Mouse (Mus musculus) testis, adult 2 months (tissue): ENCODE results near the gene Fryl. TPM values are rescaled to one million over a fixed set of nuclear protein-coding genes. Genes with fewer than 3 reads are reported as not detected.

Experiments used
- H3K27ac ChIP-seq: fragments of 200-500 bp; 2 replicates; pipeline ENCODE4 v1.5.1; 2012; ENCODE audit warnings: low read depth, low read length; ENCODE audit not compliant: control insufficient read depth, insufficient read depth
- H3K27me3 ChIP-seq: fragments of 200-500 bp; 2 replicates; pipeline ENCODE4 v1.6.1; 2012; ENCODE audit warnings: mild to moderate bottlenecking, low read length, moderate library complexity; ENCODE audit not compliant: control insufficient read depth, insufficient read depth
- H3K36me3 ChIP-seq: fragments of 200-500 bp; 2 replicates; pipeline ENCODE4 v1.6.1; 2012; ENCODE audit warnings: mild to moderate bottlenecking, low read length; ENCODE audit not compliant: control insufficient read depth, insufficient read depth
- H3K4me1 ChIP-seq: fragments of 200-500 bp; 2 replicates; pipeline ENCODE4 v1.6.1; 2012; ENCODE audit warnings: low read length; ENCODE audit not compliant: control insufficient read depth, insufficient read depth
- H3K4me3 ChIP-seq: fragments of 200-500 bp; 2 replicates; pipeline ENCODE4 v1.5.1; 2012; ENCODE audit warnings: low read depth, mild to moderate bottlenecking, low read length, moderate library complexity, mixed read lengths; ENCODE audit not compliant: control insufficient read depth
- CTCF ChIP-seq: fragments of 200-500 bp; IDR thresholded peaks from 2 replicates; pipeline ENCODE4 v1.5.1; 2012; ENCODE audit warnings: low read depth, mild to moderate bottlenecking, inconsistent platforms, low read length, moderate library complexity; ENCODE audit not compliant: control insufficient read depth, insufficient read depth, insufficient replicate concordance
- POLR2A ChIP-seq: fragments of 200-500 bp; IDR thresholded peaks from 2 replicates; pipeline ENCODE4 v1.6.1; 2012; ENCODE audit warnings: low read depth, mild to moderate bottlenecking, inconsistent platforms, low read length, moderate library complexity; ENCODE audit not compliant: control insufficient read depth
- polyA plus RNA-seq: library from polyadenylated mRNA; depleted of rRNA; stranded (reverse); fragments of >200 nt; gene quantifications from 2 replicates; pipeline ENCODE4 v1.2.3, GENCODE M21; 2012

Gene Fryl
- polyA plus RNA-seq, 1 experiment: 21.6 TPM

DNA sequence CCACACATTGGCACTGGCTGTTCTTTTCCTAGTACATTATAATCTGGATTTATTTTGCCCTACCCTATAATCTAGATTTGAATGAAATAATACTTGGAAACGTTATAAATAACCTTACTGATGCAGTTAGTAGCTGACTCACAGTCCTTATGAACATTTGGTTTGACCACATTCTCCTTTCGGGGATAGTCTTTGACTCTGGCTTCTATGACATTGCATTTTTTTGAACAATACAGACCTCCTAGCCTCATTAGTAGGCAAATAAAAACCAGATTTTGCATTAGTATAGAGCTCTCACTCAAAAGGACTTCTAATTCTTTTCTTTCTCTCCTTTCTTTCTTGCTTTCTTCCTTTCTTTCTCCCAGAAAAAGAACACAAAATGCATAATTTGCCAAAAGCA lies 33.5 kb upstream of the Fryl start:
- H3K36me3 ChIP-seq: no peaks in the 10 kb centered on the region

GRCm38 (mm10) chr5:73286603-73287002 lies 30.2 kb upstream of the Fryl start:
- no peaks in the 10 kb centered on the region for H3K36me3 ChIP-seq
- H3K27ac ChIP-seq: peak overlapping the region; percentile 17; the same call in 1 of the 2 replicates
- H3K4me3 ChIP-seq: no peak overlapping the region
- TF ChIP-seq POLR2A: no peak
- TF ChIP-seq CTCF: no peak
- peaks cover 5% of the 10 kb centered on the region for H3K4me1 ChIP-seq
- H3K27me3 ChIP-seq: no peaks in the 10 kb centered on the region

More for the DNA sequence above, 33.5 kb upstream of the Fryl start:
- H3K4me3 ChIP-seq: no peak overlapping the region
- H3K27me3 ChIP-seq: no peaks in the 10 kb centered on the region
- TF ChIP-seq POLR2A: no peak
- TF ChIP-seq CTCF: no peak
- H3K27ac ChIP-seq: no peak overlapping the region
- no peaks in the 10 kb centered on the region; the same call in 1 of the 2 replicates for H3K4me1 ChIP-seq

DNA sequence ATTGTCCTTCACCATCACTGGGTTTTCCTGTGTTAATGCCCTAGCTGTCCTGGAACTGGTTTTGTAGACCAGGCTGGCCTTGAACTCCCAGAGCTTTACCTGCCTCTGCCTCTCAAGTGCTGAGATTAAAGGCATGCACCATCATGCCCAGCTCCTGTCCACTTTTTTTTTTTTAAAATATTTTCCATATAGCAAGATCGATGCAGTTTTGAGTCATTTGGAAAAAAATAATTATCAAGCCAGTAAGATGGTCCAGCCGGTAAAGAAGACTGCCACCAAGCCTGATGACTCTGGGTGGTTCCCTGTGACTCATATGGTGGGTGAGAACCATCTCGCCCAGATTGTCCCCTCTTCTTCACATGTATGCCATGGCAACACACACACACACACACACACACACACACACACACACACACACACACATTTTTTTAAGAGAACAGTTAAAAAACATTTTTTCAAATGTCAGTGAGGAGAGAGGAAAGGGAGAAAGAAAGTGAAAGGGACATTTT lies 29.1 kb upstream of the Fryl start:
- peaks cover 7% of the 10 kb centered on the region for H3K4me1 ChIP-seq
- H3K27ac ChIP-seq: no peak overlapping the region
- H3K4me3 ChIP-seq: peak overlapping the region; percentile 47; the same call in 1 of the 2 replicates
- no peak for TF ChIP-seq POLR2A
- no peak for TF ChIP-seq CTCF
- no peaks in the 10 kb centered on the region for H3K27me3 ChIP-seq
- H3K36me3 ChIP-seq: no peaks in the 10 kb centered on the region

DNA sequence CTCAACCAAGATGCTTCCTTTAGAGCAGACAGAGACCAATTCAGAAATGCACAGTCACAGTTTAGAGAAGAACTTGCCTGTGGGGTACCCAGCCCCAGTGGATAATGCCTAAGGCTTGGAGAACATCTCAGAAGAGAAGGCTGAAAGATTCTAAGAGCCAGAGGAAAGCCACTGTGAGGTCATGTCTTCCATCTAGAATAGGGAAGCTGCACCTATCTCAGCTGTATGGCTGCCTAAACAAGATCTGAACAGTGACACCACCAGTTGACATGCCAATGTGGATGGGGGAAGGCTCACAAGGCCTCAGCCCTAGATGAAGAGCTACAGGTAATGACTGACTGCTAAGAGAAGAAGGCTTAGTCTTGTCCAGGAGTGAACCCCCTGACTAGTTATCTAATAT lies 27.6 kb upstream of the Fryl start:
- H3K4me1 ChIP-seq: peaks cover 7% of the 10 kb centered on the region
- H3K4me3 ChIP-seq: peak overlapping the region; percentile 82
- H3K36me3 ChIP-seq: no peaks in the 10 kb centered on the region
- TF ChIP-seq CTCF (no peak), POLR2A (no peak)
- H3K27me3 ChIP-seq: no peaks in the 10 kb centered on the region
- H3K27ac ChIP-seq: peak overlapping the region; percentile 53; the same call in 1 of the 2 replicates

- Histone ChIP-seq H3K4me3 (no peak overlapping the region), H3K27ac (no peak overlapping the region), H3K27me3 (no peaks in the 10 kb centered on the region), H3K4me1 (peaks cover 7% of the 10 kb centered on the region), H3K36me3 (no peaks in the 10 kb centered on the region)
- no peak for TF ChIP-seq CTCF
- TF ChIP-seq POLR2A: no peak
These were observed 24.1 kb upstream of the Fryl start for GRCm38 (mm10) chr5:73280567-73280850.

DNA sequence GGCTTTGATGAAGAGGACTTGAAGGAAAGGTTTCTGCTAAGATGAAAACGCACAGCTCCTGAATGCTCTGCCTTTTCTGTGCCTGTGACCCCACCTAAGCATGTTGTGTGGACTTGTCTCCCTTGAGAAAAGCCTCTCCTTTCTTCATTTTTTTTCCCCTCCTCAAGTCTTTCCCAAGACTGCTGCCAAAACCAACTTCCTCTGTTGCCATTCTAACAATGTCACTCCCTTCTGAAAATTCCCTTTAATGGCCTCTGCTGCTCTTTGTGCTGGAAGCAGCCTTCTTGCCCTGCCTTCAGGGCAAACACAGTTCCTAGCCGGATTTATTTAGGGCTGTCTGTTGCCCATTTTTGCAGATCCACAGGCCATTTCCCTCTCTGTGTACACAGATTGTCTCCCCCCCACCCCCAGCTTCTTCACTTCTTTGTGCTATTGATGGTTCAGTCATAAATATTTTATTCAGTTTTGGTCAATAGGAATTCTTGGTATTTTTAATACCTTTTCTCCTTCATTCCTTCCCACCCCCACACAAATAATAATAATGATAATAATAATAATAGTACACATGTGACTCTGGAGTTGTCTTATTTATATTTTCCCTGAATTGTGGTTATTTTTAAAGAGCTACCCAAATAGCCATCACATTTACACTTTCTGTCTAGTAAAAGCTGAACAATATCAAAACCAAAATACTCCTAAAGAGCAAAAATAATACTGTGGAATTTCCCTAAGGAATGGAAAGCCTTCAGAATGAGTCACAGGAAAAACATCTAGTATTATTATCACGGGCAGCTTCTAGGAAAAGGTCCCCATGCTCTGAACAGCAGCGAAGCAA lies 23.5 kb upstream of the Fryl start:
- H3K27me3 ChIP-seq: no peaks in the 10 kb centered on the region
- H3K36me3 ChIP-seq: no peaks in the 10 kb centered on the region
- H3K4me1 ChIP-seq: peaks cover 7% of the 10 kb centered on the region
- TF ChIP-seq POLR2A: no peak
- peak overlapping the region; percentile 47 for H3K27ac ChIP-seq
- H3K4me3 ChIP-seq: no peak overlapping the region

DNA sequence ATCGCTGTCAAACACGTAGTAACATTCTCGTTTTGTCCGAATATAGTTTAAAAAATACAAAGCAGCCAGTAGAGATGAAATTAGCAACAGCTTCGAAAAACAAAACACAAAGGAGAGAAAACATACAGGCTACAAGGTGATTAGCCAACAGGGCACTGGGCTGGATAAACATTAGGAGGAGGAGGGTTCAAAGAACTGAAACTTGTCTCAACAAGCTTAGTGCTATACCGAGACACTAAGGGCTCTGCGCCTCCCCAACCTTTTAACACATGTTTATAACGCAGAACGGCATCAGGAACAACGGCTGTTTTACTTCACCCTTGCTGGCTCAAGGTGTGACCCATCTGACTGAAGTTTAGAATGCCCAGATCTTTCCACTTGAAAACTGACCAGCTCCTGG lies 22.8 kb upstream of the Fryl start:
- TF ChIP-seq CTCF: no peak
- no peak for TF ChIP-seq POLR2A
- H3K27ac ChIP-seq: peak overlapping the region; percentile 47
- H3K36me3 ChIP-seq: no peaks in the 10 kb centered on the region
- no peak overlapping the region for H3K4me3 ChIP-seq
- H3K27me3 ChIP-seq: no peaks in the 10 kb centered on the region
- H3K4me1 ChIP-seq: peaks cover 7% of the 10 kb centered on the region

DNA sequence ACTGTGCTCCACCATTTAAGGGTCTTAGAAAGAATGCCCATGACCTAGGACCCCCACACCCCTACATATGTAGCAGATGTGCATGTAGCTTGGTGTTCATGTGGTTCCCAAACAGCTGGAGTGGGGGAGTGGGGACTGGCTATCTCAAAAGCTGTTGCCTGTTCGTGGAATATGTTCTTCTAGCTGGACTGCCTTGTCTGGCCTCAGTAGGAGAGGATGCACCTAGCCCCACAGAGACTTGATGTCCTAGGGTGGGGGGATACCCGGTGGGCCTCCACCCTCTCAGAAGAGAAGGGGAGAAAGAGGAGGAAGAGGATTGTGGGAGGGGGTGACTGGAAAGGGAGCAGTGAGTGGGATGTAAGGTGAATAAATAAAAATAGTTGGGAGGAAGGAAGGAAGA lies 18.5 kb upstream of the Fryl start:
- no peaks in the 10 kb centered on the region; the same call in 1 of the 2 replicates for H3K4me1 ChIP-seq
- no peaks in the 10 kb centered on the region for H3K27me3 ChIP-seq
- TF ChIP-seq POLR2A: no peak
- no peak for TF ChIP-seq CTCF

More for the DNA sequence above, 18.5 kb upstream of the Fryl start:
- Histone ChIP-seq H3K27ac (no peak overlapping the region), H3K36me3 (no peaks in the 10 kb centered on the region), H3K4me3 (no peak overlapping the region)
